Mouse (Mus musculus): ENCODE results near the gene Gramd1b.
A peak's percentile ranks its signal among the peaks of the same experiment; 100 is the strongest.

Gene Gramd1b

DNA sequence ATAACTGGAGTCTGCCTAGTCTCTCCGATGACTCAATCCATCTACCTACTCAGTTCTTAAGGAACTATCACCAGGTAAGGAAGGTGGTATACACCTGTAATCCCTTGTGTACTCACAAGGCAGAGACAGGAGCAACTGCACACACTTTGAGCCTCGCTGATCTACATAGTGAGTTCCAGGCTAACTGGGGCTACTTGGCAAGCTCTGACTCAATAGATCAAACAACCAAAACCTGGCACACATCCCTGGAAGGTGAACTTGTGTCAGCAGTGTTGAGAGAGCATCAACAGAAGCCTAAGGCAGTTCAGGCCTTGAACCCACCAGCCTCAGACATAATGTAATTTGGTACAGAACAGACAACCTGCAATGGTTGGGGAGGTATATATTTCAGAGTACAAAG, 135.0 kb downstream of the Gramd1b start:
- peak; percentile 57 for DNase-seq

DNA sequence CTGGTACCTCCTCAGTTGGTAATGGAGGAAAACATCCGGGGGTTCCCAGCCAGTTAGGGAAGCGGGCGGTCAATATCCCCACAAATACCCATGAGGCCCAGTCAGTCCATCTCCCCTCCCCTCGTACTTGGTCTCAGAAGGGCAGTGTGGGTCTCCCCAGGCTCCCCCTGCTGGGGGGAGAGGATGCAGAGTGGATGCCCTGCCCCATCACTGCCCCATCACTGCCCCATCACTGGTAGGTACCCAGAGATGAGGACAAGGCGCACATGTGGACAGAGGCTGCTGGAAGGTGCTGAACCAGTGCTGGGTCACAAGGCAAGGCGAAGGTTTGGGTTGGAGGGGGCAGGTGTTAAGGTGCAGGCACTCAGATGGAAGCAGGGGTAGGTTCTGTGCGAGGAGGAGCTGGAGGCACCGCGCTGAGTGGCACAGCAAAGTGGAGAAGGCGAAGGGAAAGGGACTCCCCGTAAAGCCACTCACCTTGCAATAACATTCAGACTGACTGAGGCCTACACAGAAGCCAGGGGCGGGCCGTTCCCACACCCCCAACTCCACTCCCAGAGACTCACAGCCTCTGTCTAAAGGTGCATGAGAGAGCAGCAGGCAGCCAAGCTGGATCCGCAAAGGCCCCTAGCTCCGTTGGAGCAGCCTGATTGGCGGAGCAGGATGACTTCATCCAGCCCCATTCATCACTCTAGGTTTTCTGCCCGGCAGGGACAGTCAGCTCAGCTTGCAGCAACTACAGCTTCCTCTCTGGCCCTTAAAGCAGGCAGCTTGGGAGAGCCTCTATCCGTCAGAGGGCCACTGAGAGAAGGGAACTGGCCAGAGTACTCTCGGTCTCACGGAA, 139.1 kb downstream of the Gramd1b start:
- DNase-seq = peak; percentile 82

DNA sequence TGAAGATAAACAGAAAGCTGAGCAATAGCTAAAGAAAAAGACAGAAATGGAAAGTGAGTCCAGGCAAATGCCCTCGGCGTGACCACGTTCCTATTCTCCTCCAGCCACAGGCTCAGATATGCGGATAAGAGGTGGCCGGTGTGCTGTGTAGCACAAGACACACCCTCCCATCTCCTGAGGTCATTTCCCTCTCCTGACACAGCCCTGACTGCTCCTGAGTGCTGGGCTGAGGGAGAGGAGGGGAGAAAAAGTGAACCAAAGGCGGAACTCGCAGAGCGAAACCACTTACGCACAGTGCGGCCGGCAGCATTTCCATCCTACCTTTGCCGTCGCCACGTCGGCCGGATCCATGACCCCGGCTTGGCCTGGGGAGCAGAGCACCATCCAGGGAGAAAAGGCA, 139.8 kb downstream of the Gramd1b start:
- DNase-seq = no peak

DNA sequence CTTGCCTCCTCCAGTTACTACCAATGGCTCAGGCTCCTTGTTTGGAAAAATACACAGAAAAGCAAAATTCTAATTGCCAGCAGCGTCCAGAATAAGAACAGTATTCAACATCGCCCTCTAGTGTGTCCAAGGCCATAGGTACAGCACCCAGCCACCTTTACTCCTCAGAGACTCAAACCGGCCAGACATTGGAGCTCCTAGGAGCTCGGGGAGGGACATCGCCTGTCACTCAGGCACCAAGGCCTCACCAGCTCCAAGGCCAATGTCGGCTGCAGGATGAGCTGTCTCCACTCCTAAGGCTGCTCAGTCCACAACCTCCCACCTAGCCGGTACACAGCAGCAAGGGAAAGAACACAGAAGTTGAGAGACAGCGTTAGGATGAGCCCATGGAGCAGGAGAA, 140.3 kb downstream of the Gramd1b start:
- peak; percentile 91 for DNase-seq

DNA sequence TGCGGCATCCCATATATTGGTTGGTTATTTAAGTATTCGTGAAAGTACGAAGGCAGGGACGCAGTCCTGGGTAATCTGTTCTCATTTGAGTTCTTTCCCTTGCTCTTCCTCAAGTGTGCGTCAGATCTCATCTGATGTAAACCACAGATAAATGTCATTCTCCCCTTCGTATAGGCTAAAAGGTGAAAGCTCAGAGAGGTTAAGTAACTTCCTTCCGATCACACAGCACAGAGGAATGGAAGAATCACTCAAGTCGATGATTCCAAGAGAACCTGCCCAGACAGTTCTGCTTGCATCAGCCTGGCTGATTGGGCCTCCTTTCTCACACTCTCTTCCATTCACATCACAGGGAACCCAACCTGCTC, 140.8 kb downstream of the Gramd1b start:
- peak; percentile 55 for DNase-seq

DNA sequence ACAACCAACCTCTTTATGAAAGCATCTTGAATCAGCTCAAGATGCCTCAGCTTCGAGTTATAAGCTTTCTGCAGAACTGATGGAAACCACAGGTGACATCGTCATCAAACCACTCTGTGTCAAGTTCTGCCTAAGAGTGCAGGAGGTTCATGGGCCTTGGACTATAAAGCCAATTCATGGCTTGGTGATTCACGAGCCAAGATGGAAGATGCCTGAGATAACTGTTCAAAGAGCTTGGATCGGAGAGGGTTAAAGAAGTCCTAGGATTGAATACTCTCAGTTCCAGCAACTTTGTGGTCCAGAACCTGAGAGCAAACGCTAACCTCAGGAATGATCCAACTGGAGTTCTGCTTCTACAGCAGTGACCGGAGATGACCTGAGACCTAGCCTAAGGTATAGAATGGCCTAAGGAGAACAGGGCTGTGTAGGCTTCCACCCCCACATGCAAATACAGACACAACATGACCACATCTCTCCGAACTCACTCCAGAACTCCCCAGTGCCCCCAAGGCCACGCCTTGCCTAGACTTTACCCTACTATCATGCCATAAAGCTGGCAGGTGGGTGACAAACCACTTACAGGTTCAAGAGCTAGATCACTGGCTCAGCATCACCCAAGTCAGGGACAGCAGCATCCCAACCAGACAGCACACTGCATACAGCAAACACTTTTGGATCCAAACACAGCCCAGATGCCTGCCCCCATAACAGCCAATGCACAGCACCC, 141.4 kb downstream of the Gramd1b start:
- no peak for DNase-seq

DNA sequence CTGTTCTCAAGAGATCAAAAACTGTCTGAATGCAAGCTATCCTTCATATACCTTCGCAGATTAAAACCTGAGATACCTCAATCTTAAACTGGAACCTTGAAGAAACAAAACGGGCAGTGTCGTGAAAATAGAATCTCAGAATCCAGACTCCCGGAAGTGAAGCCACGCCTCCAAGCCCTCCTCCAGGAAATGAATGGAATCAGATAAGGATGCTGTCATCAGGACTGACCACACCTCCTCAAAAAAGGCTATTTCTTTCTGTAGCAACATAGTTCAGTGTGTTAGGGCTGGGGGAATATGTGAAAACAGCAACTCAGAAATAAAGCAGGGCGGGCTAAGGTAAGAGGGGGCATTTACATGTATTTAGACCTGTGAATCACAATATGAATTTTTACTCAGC, 142.0 kb downstream of the Gramd1b start:
- DNase-seq = no peak

DNA sequence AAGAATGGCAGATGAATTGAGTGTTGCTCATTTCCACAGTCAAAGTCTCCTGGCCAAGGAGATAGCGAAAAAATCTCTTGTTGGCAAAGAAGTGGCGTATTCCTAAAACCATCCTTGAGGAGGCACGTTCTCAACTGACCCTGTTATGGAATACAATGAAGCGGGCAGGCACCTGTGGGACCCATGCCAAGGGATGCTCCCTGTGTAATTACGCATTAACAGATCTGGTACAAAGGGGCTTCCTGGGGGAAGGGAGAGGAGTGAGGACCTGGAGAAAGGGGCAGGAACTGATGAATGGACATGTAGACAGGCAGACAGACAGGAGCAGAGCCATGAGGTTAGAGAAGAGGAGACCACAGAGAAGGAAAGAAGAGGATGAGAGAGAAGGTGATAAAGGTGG, 146.4 kb downstream of the Gramd1b start:
- peak; percentile 73 for DNase-seq

DNA sequence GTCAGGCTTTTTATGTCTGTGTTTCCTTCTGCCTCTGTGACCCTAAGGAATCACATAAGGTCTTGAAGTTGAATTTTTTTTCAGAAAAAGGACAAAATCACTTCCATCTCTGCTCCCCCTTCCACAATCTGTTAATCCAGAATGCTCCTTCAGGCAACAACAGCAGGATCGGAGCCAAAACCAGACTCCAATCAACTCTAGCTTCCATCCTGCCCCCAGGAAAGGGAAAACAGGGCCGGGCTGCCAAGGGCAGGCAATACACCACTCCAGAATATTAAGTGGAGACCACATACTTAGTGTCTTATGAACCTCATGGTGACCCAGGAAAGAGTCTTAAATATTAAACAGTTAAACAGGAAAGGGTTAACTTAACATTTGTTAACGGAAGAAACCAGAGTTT, 148.7 kb downstream of the Gramd1b start:
- peak; percentile 82 for DNase-seq

DNA sequence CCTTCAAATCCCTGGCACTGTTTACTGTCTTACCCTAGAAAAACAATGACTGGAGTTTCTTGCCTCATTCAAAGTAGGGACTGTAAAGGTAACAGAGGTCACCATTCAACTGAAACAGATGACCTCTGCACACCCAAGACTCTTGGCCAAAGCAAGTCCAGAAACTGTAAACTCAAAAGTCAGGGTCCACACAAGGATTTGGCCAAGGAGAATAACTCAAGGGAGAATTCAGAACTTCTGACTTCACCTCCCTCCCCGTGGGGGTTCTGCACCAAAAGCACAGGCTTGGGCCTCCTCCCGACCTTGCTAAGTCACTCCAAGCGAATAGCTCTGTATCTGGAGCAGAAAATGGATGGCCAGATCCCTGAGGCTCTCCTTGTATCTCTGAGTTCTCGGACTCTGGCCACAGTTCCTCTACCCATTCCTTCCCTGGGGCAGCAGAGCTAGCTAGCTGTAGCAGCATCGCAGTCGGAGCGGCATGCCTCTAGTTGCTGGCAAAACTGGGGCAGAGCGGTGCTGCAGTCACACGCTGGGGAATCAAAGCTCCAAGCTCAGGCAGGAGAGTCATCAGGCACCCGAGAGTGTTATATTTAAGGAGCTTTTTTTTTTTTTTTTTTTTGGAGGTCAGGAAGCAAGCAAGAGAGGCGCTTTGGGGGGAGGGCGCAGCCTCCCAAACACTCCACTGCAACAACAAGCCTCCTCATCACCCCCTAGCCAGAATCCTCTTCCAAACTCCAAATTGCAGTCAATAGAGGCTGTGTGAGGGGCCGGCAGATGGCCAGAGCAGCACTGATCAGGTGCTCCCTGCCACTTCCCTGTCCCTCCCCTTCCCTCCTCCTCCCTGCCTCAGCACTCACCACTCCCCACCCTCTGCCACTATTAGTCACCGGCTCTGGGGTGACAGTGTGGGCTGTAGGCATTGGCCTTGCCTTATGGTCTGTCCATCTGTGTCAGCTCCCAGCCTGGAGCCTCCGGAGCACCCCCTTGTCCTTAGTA, 149.5 kb downstream of the Gramd1b start:
- DNase-seq = peak; percentile 97

DNA sequence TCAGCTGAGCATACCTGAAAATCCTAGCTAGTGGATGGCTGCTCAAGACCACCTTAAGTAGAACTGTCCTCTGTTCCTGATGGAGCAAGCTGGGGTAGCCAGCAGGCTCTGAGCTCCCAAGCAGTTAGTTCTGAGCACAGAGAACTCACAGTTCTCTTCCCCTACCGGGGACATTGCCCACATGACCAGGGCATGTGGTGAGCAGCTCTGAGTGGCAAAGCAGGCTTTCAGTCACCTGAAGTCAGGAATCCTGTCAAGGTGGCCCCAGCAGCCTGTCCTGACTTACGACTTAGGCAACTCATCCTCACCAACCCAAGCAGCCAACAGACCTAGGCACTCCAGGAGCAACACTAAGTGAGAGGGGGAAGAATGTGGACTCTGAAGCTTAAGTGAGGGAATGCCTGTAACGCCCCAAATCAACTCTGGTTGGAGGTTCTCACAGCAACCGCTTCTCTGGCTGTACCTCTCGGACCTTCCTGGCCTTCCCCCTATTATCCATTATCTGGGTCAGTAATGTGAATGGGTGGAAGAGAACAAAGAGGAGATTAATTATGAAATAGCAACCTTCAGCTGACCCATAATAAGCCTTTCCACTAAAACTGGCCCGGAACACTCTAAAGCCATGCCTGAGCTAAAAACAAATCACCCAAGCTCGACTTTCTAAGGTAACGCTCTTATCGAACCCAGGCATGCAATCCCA, 154.3 kb downstream of the Gramd1b start:
- peak; percentile 68 for DNase-seq

DNA sequence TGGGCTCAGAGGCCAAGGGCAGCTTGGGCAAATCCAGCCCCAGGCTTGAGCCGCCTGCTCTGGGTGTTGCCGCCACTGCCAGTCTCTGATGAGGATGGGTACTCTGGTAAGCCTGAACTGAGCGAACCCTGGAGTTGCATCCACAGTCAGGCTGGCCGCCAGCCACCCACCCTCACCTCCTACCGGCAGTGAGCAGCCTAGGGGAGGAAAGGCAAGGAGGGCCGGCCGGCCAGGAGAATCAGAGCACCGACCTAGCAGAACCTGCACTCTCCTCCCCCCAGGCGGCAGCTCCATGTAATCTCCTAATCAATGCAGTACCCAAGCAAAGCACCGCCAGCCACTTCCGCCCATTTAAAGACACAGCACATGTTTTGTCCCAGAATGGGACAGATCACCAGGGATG, 155.0 kb downstream of the Gramd1b start:
- peak; percentile 90 for DNase-seq

DNA sequence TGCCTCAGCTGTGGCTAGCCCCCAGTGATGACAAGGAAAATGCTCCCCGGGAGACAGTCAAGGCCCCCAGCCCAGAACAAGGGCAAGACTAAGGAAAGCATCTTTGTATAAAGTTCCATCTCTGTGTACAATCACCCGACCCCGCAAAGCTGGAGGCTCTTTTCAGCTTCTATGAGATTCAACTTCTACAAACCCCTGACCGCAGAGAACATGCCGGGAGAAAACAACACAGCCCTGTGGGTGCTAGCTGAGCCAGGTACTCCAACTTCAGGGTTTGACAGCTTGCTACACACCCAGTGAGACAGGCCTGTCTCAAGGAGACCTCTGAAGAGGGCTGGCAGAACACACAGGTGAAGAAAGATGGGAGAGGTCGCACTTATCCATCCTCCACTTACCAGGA, 155.7 kb downstream of the Gramd1b start:
- no peak for DNase-seq

DNA sequence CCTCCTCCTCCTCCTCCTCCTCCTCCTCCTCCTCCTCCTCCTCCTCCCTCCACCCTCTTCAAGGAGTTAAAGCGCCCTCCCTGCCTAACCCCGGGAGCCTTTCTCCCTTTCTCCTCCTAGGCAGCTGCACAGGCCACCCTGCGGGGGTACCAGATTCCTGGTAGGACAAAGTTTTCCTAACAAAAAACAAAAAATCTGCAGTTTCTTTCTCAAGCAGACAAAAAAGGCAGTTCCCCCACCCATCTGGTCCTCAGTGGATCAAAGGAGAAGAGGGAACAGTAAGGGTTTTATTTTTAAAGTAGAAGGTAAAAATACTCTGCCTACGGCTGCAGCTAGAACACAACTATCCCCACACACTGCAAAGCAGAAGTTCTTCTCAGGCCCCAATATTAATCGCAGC, 156.2 kb downstream of the Gramd1b start:
- DNase-seq = no peak

DNA sequence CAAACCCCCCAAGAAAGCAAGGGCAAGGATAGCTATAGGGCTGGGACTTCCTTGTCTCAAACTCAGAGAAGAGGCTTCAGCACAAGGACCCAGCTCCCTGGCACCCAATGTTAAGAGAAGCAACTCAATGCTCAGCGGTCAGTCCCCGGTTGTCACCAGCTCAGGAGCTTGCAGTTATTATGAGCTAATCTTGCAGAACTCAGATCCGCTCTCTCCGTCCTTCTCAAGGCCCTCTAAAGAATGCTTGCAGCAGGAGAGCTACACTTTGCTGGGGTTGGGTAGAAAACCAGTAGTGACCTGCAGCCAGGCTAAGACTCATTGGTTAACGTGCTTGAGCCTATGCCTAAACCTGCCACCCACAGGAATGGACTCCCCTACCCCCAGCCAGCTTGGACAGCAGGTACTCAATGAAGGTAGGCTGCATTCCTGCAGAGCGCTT, 156.6 kb downstream of the Gramd1b start:
- DNase-seq = peak; percentile 62

DNA sequence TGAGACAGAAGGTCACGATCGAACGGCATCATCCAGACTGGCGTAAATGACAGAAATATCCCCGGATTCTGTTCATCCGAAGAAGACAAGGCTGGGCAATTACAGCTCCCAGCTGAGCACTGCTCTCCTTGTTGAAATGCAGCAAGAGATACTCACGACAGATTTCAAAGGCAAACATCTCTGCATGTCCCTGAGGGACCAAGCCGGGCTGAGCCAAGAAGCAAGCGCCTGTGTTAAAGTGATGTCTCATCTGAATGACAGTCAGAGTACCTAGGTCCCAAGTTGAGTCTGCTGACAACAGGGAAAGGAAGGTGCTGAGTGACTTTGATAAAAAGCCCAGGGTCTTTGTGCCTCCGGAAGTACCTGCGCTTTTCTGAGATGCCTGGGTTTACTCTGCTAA, 157.1 kb downstream of the Gramd1b start:
- DNase-seq = no peak

DNA sequence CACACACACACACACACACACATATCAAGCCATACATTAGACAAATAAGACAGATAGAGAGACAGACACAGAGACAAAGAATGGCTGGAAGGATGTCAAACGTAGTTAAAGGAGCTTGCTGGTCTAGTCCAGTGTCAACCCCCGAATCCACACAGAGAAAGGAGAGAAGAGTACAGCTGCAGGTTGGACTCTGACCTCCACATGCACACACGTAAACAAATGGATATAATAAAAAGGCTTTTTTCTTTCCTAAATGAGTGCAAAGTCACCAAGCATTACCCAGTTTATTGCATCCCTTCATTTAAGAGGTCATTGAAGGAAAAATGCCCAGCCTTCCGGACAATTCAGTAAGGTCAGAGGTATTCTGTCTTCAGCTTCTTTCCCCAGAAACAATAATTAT, 161.0 kb downstream of the Gramd1b start:
- DNase-seq = no peak

DNA sequence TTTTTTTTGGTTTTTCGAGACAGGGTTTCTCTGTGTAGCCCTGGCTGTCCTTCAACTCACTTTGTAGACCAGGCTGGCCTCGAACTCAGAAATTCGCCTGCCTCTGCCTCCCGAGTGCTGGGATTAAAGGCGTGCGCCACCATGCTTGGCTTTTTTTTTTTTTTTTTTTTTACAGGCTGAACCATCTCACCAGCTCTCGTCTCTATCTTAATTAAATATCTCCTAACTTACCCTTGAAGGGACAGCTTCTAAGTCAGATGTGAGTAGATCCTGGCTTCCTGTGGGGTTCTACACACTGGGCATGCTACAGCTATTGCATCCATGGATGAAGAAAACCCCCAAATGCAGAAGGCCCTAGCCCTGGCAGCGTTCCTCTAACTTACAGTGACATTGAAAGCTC, 164.4 kb downstream of the Gramd1b start:
- no peak for DNase-seq

DNA sequence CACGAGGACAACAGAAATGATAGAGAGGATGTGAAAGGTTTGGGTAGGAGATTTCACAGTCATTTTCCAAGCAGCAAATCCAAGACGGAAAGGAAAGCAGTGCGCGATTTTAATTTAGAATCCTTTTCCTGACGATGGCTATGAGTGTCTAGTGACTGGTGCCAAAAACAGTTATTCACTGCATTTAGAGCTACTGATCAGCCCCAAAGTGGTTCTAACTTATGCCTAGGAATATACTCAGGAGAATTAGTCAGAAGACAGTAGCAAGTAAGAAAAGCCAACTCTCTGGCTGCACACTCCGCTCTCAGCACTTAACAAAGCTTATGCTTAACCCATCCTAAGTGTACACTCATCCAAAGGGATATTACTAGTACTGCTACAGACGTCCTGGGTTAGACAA, 166.9 kb downstream of the Gramd1b start:
- DNase-seq = no peak

DNA sequence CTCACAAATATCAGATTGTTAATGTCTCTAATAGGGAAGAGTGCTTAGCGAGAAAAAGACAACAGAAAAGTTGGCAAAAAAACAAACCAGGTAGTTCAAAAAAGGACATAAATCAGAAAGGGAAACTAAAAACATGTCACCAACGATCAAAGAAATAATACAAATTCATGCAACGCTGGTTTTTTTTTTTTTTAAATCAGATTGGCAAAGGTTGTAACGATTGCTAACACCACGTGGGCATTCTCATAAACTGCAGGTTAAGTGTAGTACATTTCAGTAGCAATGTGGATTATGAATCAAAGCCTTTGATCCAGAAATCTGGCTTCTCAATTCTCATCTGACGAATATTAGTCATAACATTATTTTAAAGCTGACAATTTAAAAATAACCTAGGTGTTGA, 169.2 kb downstream of the Gramd1b start:
- no peak for DNase-seq

DNA sequence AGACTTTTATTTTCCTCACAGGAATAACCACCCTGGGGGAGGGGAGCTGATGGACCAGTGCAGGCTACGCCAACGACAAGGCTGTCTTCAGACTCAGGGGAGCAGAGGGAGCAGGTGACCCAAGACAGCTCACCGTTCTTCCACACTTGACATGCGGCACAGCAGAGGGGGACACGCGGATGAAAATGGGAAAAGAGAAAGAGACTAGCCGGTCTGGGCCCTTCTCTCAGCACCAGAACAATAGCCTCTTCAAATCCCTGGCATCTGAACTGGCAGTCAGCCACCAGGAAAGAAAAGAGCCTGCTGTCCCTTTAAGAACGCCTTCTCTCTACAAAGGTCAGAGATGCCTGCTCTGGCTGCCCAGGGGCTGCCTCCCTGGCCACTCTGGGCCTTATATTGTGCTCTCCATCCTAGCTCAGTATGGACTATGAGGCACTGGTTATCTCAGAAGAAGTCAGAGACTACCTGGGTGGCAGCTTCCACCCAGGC, 172.7 kb downstream of the Gramd1b start:
- DNase-seq = no peak

DNA sequence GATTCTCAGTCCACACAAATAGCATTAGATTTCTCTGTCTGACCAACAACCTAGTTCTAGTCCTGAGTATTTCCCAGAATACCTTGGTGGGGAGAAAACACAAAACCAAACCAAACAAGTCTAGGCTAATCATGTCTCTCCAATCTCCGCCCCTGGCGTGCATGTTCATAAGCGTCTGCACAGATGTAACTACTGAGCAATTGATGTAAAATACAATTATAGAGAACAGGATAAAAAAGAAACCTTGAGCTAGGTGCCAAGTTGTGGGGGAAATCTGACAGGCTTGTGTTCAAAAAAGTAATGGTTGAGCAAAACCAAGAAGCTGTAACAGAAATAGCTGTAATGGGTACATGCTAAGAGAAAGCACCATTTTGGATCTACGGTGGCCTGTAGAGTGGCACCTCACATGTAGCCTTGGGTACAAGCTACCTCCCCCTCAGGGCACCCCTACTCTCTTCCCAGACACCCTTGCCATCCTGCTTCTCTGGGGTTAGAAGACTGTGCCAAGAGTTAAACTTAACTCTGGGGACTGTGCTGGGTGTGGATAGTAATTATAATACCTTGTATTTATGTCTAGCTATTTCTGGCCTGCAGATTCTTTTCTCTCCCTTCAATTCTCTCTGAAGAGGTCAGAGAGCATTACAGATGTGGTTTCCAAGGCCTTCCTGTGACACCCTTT, 174.3 kb downstream of the Gramd1b start:
- DNase-seq = no peak

All from cerebellum, adult 9-10 months (tissue).